Mouse (Mus musculus): ENCODE data around the gene Aldh9a1.
"Not testable (repeated sequence)": the region's sequence is repeated elsewhere in the genome, so short reads cannot be mapped to it uniquely, and the experiment has no call there.

Aldh9a1 gene

DNA sequence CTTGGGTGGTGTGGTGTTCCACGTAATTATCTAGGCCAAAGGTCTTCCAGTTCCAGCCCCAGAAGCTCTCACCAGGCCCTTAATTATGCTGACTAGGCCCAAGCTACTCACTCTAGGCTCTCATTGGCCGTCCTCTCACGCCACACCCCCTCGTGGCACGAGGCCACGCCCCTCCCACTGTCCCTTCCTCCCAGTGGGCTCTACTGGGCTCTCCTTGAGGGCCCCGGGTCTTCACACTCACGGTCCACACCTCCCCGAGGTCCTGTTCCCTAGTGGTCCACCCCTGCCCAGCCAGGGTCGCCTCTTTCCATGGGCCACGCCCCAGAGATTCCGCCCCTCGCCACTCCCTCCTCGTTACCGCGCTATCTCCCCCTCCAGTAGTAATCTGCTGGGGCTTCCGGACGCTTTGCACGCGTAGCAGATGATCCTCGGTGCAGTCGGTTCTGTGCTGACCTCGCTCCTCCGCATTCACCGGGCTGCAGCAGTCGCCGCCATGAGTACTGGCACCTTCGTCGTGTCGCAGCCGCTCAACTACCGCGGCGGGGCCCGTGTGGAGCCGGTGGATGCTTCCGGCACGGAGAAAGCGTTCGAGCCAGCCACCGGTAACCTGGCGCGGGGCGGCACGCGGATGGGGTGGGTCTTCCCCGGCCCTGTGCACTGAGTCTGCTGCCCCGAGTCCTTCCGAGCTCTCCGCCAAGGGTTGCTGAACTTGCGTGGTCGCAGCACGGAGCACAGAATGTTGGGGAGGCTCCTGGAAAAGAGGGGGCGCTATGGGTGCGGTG lies at the start of gene Aldh9a1:
Aldh9a1 (plus strand) TSS at position 177 of the 782 bp plus-strand sequence.
- DNase-seq, result peak; percentile 69 to 77

DNA sequence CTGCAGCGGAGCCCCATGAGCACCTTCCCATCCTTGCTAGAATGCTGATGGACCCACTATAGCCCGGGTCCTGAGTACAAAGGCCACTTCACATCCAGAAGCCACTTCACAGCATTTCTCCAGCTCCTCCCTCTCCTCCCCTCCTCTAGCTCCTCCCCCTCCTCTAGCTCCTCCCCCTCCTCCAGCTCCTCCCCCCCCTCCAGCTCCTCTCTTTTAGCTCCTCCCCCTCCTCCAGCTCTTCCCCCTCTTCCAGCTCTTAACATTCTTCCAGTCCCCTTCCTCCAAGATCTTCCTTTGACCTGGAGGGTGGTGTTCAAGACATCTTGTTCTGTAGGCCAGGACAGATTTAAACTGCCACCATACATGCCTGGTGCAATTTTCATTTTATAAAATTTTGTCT lies 49.7 kb upstream of the Aldh9a1 start:
- no peak for DNase-seq

DNA sequence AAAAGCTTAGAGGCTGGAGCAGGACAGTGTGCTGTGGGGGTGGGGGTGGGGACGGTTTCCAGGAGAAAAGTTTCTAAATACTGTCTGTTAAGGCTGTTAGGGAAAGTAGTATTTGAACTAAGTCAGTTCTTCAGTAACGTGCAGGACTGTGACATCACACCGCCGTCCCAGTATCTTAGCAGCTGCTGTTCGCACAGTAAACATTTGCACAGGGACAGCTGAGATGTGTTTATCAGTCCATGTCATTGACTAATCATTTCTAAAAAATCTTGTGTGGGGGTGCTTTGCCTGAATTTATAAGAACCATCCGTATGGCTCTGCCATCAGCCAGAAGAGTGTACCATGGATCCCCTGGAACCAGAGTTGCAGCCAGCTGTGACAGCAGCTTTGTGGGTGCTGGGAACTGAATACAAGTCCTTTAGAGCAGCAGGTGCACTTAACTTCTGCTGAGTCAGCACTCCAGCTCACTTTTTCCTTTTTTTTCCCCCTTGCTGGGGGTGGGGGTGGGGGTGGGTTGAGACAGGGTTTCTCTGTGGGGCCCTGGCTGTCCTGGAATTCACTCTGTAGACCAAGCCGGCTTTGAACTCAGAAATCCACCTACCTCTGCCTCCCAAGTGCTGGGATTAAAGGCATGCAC lies 44.2 kb upstream of the Aldh9a1 start:
- DNase-seq, result no peak

DNA sequence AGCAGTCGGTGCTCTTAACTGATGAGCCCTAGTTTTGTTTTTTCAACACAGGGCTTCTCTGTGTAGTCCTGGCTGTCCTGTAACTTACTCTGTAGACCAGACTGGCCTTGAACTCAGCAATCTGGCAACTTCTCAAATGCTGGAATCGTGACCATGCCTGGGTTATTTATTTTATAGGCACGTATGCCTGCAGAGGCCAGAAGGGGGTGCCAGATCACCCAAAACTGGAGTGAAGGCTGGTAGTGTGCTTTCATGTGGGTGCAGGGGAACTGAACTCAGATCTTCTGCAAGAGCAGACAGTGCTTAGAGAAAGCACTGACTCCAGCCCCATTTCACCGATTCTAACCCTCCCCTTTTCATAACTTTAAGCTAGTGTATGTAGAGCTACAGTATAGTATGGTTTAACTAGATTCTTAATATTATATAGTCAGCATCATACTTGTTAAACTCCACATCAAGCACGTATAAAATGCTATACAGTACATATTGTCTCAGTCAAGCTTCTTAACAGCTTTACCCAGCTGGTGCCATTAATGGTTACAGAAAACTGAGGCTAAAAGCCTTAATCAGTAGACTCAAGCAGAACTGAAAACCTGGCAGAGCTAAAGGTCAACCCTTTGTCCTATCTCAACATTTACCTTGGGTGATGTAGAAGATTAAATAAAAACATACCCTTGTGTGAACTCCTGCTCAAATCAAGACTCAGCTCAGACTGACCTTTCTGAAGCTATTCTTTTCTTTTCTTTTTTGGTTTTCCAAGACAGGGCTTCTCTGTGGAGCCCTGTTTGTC lies 43.1 kb upstream of the Aldh9a1 start:
- DNase-seq, result peak; percentile 52 to 61

DNA sequence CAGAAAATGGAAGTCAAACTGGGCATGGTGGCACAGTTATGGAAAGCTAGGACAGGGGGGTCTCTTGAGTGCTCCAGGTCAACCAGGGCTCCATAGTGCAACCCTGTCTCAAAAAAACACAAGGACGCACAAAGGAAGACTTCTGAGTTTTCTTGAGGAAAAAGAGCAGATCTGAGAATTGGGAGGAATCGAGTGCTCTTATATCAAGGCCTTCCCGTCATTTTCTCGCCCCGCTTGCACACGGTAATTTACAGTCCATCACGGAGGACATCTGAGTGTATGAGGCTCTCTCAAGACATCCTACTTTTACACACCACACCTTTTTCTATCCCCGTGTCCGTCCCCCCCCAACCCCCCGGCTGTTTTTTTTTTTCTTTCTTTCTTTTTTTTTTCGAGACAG lies 42.1 kb upstream of the Aldh9a1 start:
- DNase-seq, result no peak

DNA sequence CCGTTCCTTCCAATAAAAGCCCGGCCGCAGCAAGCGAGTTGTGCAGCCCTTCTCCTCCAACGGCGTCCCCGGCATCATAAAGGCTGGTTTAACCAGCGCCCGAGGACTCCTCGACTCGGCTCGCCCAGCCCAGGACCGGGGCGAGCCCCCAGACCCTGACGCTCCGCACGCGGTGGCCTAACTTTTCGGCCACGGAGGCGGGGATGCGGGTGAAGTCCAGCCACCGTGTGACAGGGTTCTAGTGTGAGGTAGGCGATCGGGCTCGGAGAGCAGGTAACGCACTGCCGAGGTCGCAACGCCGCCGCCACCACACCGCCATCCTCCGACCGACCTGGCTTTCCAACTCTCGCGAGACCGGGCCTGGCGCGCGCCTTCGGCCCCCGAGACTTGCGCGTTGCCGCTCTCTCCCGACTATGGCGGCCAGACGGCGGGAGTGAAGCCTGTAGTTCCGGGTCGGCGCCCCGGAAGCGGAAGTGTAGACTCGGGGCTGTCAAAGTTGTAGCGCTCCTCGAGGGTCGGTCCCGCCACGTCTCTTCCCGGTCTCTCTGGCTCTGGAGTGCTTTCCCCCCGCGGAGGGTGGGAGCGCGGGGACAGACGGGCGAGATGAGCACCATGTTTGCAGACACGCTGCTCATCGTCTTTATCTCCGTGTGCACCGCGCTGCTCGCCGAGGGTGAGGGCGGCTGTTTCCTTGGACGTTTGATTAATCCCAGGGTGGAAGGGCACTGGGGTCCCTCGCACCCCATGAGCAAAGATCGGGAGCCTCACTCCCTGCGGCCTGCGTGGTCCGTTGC lies 41.3 kb upstream of the Aldh9a1 start, which contains the start of gene Tmco1:
Tmco1 (plus strand) TSS at position 118 of the 794 bp plus-strand sequence.
- peak; percentile 97 for DNase-seq

DNA sequence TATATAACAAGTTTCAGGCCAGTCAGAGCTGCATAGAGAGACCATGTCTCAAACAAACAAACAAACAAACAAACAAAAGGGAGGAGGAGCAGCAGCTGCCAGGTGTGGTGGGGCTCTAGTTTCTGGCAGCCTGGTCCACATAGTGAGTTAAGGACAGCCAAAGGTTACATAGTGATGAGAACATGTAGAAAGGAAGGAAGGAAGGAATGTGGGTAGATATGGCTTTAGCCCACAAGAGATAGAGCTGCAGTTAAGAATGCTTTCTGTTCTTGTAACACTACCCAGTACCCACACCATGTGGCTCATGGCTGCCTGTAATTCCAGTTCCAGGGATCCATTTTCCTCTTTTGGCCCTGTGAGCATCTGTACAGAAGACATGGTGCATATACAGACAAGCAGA lies 37.4 kb upstream of the Aldh9a1 start:
- DNase-seq, result no peak

DNA sequence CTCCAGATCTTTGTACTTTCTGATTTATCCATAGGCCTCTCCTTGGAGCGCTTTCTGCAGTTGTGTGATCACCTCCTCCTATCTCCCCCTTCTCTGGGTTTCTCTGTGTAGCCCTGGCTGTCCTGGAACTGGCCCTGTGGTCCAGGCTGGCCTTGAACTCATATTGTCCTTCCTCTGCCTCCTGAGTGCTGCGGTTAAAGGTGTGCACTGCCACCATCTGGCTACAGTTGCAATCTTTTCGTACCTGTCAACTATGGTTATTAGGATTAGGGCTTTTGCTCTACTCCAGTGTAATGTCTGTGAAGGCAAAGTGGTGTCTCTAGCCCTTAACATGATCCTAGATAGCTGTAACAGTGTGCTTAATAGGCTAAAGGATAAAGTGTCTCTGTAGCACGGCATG lies 36.6 kb upstream of the Aldh9a1 start:
- DNase-seq, result no peak

DNA sequence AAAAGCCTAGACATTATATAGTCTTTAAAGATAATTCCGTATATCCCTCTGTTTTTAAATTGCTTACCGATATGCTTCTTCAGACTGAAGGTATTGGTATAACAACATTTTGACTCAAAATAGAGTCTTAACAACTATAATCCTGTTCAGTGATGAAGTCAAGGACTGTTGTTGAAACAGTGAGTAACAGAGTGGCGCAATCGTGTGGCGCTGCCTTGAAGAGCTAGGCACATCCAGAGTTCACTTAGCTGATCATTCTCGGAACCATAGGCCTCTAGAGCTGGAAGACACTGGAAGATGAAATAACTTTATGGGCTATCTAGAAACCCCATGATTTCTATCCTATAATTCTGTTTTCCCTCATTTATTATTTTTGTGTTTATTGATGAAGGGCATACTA lies 28.1 kb upstream of the Aldh9a1 start:
- DNase-seq, result no peak

DNA sequence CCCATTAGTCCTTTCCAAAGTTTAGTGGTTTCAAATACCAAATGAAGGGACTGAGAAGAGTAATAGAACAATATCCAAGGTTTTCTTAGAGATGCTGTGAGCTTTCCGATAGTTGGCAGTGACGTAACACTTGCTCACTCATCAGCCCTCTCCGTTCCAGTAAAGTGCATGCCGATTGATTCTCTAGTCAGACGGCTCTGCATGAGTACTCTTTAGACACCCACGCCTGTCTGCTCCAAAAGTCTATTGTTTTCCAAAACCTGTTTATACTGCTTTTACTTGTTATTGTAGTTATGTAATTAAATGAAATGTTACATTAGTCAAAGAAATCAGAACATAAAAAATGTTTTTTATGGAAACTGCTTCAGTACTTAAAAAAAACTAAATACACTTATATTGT lies 21.0 kb upstream of the Aldh9a1 start:
- no peak for DNase-seq

DNA sequence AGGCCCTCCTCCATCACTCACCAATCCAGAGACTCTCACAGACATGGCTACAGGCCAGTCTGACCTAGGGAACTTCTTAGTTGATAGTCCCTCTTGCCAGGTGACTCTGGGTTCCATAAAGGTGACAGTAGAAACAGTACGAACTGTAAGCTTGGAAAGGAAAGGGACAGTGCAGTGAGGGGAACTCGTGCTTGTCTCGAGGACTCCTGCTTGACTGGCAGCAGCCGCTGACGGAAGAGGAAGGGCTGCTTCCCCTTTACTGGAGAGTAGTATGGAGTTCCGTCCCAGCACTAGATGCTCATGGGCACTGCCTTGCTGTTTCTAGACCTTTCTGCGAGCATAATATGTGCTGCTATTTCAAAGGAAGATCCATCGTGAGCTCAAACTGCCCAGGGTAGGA lies 18.7 kb upstream of the Aldh9a1 start:
- no peak for DNase-seq

DNA sequence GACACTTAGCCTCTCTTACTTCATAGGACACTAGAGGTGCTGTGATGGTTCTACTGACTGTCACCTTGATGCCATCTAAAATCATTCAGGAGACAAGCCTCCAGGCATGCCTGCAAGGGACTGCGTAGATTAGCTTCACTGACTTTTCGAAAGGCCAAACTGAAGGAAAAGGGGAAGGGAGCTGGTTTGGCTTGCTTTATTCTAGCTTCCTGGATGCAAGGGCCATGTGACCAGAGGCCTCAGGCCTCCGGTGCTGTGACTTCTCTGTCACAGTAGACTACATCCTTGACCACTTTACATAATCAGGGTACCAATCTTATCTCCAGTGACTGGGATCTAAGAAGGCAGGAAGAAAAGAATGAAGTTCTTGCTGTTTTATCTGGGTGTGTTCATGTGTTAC lies 13.4 kb upstream of the Aldh9a1 start:
- no peak for DNase-seq

DNA sequence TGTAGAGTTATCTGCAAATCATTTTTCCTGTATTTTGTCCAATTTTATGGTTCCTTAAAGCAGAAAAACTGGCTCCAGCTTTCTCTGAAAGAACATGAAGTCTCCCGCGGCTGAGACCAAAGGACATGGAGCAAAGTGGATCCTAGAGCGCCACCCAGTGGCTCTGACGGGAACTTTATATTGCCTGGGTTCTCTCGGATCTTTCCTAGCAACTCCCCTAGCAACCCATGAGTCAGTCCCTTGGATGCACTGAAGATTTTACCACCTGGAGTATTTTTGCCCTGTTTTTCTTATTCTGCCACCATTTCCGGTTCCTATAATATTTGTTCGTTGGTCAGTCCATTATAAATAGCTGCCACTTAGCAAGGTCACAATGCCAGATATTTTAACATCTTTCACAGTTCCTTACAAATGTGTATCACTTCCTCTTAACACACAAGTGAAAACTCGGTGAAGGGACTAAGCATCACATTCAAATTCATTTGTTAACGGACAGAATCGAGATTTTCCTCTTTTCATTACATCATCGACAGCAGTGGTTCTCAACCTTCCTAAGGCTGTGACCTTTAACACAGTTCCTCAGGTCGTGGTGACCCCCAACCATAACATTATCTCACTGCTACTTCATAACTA lies 12.2 kb upstream of the Aldh9a1 start:
- peak; percentile 42 to 45 for DNase-seq

DNA sequence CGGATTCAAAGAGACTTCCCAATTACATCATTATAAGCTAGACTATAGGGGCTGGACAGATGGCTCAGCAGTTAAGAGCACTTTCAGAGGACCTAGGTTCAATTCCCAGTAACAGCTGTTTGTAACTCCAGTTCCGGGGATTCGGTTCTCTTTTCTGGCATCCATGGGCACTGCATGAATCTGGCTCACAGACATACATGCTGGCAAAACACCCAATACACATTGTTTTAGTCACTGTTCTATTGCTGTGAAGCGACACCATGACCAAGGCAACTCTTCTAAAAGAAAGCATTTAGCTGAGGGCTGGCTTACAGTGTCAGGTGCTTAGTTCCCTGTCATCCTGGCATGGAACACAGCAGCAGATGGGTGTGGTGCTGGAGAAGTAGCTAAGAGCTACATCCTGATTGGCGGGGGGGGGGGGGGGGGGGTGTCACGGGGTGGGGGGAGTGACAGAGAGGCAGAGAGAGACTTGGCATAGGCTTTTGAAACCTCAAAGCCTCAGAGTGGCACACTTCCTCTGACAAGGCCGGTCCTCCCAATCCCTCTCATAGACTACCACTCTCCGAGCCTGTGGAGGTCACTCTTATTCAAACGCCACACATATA lies 10.5 kb upstream of the Aldh9a1 start:
- DNase-seq, result no peak

DNA sequence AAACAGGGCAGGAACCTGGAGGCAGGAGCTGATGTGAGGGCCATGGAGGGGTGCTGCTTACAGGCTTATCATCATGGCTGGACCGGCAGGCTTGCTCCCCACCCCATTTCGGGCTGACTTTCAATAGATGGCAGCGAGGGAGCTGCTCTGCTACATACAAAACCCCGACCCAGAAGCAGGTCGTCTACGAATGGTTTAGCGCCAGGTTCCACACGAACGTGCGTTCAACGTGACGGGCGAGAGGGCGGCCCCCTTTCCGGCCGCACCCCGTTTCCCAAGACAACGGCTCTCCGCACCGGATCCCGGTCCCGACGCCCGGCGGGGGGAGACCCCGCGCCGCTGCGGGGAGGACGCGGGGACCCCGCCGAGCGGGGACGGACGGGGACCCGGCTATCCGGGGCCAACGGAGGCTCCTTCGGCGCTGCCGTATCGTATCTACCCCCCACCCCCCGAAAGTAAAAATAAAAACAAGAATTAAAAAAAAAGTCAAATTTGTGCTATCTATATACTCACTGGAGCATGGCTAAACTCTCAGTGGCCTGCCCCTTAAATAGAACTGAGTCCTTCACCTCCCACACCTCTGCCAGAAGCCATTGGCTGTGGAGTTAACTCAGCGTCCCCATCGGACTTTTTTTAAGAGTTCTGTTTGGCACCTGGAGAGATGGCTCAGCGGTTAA lies 9.5 kb upstream of the Aldh9a1 start:
- DNase-seq, result no peak

DNA sequence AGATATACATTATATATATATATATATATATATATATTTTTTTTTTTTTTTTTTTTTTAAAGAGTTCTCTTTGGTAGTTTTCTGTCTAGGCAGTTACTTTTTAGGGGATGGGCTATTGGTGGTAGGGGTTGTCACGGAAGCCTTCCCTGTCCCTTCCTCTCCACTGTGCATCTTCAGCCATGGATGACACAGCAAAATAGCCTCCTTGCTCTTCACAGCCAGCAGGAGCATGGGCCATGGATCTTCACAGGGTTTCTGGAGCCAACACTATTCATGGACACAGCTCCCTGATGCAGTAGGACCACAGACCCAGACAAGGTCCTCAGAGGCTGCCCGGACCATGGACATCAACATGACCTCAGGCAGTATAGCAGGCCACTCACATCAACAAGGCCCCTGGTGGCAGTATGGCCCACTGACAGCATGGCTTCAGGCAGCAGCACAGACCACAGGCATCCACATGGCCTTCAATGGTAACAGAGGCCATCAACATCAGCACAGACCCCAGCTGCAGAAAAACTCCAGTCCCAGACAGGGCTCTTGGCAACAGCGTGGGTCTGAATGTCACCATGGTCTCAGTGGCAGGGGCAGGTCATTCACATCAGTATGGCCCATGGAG lies 8.8 kb upstream of the Aldh9a1 start:
- no peak for DNase-seq

DNA sequence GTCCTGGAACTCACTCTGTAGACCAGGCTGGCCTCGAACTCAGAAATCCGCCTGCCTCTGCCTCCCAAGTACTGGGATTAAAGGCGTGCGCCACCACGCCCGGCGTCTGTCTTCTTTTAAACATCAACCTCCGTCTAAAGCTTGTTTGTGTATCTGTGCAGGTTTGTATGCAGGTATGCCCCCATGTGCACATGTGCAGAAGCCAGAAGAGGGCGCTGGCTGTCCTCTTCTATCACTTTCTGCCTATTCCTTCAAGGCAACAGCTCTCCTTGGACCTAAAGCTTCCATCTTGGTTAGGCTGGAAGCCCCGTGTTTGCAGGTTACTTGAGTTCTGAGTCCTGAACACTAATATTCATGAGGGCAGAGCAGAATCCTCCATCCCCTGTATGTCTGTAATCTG lies 7.0 kb upstream of the Aldh9a1 start:
- no peak for DNase-seq

DNA sequence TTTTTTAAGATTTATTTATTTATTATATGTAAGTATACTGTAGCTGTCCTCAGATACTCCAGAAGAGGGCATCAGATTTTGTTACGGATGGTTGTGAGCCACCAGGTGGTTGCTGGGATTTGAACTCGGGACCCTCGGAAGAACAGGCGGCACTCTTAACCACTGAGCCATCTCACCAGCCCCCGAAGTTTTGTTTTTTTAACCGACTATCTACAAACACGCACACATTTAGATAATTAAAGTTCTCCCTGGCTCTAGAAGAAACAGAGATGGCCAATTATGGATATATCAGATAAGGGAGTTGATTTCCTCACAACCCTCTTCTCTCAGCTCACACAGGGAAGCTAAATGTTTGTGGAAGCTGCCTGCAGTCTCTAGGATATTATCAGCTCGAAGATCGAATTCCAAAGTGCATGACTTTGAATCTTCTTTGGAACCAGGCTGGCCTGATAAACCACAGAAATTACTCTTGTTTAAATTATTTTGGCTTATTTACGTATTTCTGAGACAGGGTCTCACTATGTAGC lies 3.7 kb upstream of the Aldh9a1 start:
- DNase-seq, result not testable (repeated sequence)

DNA sequence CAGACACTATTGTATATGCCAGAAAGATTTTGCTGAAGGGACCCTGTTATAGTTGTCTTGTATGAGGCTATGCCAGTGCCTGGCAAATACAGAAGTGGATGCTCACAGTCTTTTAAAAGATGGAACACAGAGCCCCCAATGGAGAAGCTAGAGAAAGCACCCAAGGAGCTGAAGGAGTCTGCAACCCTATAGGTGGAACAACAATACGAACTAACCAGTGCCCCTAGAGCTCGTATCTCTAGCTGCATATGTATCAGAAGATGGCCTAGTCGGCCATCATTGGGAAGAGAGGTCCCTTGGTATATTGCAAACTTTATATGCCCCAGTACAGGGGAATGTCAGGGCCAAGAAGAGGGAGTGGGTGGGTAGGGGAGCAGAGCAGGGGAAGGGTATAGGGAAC lies 585 bp upstream of the Aldh9a1 start:
- not testable (repeated sequence) for DNase-seq

DNA sequence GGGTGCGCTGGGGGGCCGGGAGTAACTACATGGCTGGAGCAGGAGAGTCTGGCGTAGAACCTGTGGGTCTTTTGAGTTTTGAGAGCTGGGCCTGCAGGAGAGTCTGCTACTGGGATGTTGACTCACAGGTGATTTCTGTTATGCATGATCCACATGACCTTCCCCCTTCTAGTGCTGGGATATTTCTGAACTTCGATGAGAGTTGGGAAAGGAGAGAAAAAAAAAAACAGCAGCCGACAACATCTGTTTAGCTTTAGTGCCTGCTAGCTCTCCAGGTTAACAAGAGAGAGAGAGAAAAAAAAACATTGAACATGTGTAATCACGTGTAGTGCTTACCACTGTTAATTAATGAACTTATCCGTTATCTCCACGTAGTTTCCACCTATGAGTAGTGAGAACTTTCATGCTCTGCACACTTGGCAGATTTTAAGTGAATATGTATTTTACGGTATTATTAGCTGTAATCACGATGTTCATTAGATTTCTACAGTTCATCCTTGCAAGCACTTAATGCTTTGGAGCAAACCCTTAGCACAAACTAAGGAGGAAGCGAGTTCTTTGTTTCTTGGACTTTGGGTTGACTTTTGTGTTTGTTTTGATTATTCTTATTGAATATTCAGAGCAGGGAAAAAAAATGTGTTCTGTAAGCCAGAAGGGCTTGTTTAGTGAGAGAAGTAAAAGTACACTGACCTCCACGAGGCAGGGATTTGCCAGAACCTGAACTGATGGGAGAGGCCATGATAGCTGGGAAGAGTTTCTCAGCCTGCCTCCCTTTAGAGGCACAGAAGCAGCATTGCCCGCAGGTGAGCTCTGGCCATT lies 1.0 kb downstream of the Aldh9a1 start:
- DNase-seq, result no peak

Measured in thymus, adult 18-20 months (tissue).